Mouse (Mus musculus) ovary, postnatal 36 days (tissue): ENCODE results near the gene Cfap36.
A peak's percentile ranks its signal among the peaks of the same experiment; 100 is the strongest.

Experiments used
- DNase-seq: peaks from one replicate; pipeline ENCODE4 v3.0.0; 2022; ENCODE audit warnings: low spot score, mixed read lengths

Cfap36 gene

DNA sequence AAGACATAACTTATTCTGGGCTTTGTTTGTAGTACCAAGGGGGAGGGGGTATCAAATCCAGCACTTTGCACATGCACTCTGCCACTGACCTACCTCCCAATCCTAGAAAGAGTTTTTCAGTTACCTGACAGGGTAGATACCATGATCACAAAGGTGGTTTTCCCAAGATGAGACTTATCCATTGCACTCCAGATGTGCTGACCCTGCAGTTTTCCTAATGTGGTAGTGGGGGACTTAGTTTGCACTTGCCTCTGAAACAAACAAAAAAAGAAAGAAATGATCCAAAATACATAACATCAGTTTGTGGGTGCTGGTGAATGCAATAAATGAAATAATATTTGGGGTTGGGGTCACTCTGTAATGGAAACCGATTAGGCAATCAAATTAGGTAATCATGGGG is 67.9 kb downstream of the Cfap36 start:
- no peak for DNase-seq

GRCm38 (mm10) chr11:29173706-29174436 is 73.3 kb downstream of the Cfap36 start:
- no peak for DNase-seq

DNA sequence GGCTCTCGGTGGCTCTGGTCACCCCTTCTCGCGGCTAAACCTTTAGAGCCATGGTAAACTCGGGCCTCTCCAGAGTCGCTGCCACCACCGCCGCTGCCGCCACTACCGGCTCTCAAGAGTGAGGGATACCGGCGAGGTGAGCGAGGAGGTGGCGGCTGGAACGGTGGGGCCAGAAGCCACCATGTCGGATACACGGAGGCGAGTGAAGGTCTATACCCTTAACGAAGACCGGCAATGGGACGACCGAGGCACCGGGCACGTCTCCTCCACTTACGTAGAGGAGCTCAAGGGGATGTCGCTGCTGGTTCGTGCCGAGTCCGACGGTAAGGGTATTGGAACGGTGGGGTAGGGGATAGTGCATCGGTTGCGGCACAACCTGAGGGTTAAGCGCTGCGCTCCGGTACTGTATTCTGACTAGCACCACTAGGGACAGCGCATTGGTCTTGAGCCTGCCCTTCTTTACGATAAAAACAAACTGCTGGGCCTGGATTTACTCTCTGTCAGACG is 74.0 kb downstream of the Cfap36 start:
- DNase-seq = peak; percentile 53

- DNase-seq = peak; percentile 97
These were observed 74.6 kb downstream of the Cfap36 start, which contains the start of gene Ppp4r3b for GRCm38 (mm10) chr11:29172563-29173124. TSS of gene Ppp4r3b (plus strand) at chr11:29172890.

DNA sequence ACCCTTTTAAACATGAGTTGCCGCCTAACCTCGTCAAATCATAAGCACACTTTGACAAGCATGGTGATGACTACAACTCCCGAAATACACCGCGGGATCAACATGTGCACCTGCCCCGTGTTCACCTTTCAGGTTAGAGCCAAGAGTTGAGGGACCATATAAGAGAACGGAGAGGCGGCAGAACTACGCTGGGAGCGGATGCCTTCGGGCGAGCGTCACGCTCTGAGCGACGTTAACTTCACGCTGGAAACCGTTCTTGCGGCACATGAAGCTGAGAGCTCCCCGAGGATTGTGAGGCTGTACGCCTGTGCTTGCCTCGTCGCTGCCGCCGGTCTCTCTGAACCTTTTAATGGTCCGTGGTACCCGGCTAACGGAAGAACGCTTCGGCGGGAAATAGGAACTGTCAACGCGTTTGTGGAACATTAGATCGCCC is 75.2 kb downstream of the Cfap36 start:
- peak; percentile 33 for DNase-seq
